Mouse (Mus musculus): ENCODE results near the gene Bend3.
"Not testable (repeated sequence)": the region's sequence is repeated elsewhere in the genome, so short reads cannot be mapped to it uniquely, and the experiment has no call there.

The Bend3 gene

DNA sequence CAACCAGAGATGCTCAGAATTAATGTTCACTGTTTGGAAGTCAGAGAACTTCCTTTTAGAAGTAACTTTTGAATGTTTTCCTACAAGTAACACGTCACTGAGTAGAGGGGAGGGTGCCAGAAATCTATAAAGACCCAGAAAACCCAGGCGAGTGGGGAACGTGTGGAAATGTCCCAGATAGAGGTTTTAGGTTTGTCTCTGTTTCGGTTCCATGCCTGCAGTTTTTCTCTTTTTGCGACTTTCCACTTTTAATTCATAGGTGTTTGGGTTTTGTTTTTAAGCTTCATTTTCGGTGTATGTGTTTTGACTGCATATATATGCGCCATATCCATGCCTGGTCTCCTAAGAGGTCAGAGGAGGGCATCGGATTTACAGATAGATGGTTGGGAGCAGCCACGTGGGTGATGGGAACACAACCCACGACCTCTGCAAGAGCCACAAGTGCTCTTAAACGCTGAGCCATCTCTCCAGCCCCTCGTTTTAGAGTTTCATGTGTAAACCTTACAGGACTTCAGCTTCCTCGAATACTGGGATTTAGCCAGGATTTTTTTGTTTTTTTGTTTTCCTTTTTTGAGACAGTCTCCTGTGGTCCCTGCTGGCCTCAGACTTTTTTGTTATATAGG lies 1.7 kb downstream of the Bend3 start:
- DNase-seq (ENCODE audit: low spot score in 2 of 2) = no peak

DNA sequence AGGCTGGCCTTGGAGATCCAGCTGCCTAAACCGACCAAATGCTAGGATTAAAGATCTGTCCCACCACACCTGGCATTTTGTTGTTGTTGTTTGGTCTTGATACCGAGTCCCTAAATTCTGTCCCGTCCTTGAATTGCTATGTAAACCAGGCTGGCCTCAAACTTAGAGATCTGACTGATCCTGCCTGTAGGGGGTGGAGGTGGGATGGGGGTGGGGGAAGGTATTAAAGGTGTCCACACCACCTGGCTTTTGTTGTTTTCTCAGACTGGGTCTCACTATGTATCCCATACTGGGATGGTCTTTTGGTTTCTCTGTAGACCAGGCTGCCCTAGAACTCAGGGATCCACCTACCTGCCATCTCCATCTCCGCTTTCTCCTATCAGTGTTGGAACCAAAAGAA lies 2.5 kb downstream of the Bend3 start:
- no peak for DNase-seq (ENCODE audit: low spot score in 2 of 2)

DNA sequence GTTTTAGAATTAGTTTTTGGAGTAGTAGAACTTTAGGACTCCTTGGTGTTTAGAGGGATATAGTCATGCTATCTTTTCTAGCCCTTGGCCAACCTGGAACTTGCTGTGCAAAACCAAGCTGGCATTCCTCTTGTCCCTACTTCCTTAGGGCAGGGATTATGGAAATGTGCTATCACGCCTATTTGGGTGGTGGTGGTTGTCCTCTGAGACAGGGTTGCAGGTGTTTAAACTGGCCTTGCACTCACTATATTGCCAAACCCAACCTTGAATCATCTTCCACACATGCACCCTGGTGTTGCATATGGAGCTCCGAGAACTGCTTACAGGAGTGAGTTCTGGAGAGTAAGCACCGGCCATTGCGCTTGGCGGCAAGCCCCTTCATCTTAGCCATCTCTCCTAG lies 3.4 kb downstream of the Bend3 start:
- no peak for DNase-seq (ENCODE audit: low spot score in 2 of 2)

DNA sequence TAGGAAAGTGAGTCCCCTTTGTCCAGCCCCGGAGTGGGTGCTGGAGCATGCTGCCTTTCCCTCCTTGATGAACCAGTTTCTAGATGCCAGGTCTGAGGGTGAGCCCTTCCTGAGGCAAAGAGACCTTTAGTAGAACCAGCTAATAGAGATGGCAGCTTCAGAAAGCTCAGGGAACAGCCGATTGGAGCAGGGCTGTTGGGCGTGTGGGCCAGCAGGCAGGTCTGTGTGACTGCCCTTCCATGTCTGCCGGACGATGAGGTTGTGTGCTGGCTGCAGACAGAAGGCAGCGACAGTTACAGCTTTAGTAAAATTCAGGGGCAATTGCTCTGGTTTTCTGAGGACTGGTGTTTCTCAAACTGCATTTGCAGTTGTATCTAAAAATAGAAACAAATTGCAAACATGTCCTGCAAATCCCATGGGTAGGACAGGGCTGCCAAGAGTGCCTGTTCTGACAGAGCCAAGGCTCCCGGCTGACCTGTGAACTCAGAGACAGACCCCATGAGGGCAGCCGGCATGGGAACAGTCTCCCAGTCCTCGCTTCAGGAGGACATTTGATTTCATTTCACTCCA lies 4.9 kb downstream of the Bend3 start:
- DNase-seq (ENCODE audit: low spot score in 2 of 2) = no peak

DNA sequence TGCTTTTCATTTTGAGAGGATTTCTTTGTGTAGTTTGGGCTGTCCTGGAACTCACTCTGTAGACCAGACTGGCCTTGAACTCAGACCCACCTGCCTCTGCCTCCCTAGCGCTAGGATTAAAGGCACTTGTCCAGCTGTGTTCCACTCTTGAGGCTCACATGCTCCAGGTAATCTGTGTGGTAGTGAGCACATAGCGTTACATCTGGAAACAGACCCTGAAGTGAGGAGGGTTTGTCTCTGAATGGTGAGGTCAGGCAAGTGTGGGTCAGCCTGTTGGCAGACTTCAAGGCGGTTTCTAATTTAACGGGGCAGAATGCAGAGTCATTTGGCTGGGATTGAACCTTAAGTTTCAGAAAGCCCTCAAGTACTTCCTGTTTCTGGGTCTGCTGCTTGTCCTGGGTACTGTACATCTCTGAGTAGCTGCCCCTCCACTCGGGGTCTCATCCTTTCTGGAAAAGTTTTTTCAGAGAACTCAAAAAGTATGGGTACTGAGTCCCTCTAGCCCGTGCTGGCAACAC lies 7.2 kb downstream of the Bend3 start:
- no peak for DNase-seq (ENCODE audit: low spot score in 2 of 2)

DNA sequence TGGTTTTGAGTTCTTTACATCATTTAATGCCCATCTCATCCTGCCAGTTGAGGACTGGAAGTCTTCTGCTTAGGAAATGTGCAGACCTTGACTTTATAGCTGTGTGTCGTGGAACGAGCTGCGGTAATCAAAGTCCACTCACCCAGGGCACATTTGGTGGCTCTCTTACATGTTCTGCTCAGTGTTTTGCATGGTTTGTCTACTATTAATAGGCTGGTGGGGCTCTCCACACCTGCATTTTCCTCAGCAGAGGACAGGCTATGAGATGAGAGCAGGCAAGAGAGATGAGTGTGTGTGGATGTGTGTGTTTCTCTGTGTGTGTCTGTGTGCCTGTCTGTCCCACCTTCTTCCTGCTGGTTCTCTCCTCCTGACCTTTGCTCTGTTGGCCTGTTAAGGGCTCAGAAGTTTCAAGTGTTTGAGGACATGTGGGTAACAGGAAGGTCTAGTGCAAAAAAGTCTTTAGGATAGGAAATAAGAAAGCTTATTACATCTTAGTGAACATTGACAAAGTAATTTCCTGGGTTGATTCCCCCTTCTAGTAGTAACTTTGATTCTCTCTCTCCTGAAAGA lies 8.9 kb downstream of the Bend3 start:
- DNase-seq (ENCODE audit: low spot score in 2 of 2) = no peak

DNA sequence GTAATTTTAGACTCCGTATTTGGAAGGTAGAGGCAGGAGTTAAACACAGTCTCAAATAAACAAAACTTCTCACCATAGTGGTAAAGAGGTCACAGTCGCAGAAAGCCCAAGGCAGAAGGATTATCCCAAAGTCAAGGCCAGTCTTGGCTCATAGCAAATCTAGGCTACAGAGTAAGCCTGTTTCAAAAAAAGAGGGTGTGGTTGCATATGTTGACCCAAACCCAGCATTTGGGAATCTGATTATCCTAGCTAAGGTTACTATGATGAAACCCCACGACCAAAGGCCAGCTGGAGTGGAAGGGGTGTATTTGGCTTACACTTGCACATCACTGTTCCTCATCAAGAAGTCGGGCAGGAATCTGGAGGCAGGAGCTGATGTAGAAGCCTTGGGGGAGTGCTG lies 9.6 kb downstream of the Bend3 start:
- no peak for DNase-seq (ENCODE audit: low spot score in 2 of 2)

DNA sequence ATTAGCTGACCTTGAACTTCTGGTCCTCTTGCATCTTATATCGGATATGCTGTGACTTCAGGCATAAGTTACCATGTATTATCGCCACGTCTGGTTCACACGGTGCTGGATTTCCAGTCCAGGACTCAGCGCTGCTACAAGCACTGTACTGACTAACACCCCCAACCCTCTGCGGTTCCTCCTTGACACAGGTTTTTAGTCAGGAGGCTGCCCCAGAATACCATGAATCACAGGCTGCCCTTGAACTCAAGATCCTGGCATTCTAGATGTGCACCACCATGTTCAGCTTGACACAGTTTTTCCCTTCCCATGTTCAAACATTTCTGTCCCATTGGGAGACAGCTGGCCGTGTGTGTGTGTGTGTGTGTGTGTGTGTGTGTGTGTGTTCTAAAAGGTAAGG lies 10.5 kb downstream of the Bend3 start:
- no peak for DNase-seq (ENCODE audit: low spot score in 2 of 2)

DNA sequence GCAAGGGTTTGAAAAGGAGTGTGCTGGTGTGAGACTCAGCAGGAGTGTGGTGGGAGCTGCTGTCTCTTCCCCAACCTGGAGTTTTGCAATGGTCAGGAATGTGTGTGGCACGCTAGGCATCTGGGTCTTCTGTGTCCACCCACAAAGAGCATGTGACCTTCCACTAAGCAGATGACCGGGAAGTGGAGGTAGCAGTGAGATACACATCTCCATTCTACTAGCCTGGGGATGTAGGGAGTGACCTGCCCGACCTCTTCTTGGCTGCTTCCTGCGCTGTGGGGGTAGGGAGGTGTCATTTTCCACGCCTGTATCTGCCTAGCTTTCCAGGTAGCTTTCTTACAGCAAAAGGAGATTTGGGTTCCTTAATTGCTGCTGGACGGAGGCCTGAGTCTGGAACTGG lies 10.9 kb downstream of the Bend3 start:
- no peak for DNase-seq (ENCODE audit: low spot score in 2 of 2)

DNA sequence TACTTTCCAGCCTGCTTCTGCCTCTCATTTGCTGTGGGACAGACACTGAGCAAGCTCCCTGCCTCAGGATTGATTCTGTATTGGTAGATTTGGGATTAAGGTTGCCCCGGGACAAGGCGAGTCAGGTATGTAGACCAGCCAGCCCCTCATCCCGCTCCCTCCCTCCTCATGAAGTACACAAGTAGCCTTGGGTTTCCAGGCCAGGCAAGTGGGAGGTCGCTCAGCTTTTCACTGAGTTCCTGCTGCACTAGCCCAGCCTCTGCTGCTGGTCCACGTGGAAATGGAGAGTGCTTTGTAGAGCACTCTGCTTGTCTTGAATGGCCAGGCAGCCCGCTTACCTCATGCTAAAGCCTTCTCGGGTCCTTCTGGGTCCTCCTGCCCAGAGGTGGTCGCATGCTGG lies 11.4 kb downstream of the Bend3 start:
- no peak for DNase-seq (ENCODE audit: low spot score in 2 of 2)

DNA sequence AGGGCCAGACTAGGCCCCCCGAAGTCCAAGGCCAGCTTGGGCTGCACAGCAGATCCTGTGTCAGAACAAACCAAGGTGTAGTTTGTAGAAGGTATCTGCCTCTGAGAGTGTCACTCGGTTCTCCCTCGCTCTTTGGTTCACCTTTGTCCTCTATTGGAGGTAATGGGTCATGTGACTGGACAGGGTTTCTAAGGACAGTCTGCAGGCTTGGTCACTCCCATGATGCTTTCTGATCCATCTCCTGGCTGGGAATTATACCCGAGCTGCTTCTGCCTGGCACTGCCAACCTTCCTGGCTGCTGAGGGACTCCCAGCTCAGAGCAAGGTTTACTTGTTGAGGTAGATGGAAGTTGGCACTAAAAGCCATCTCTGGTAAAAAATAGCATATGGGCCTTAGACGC lies 12.2 kb downstream of the Bend3 start:
- no peak for DNase-seq (ENCODE audit: low spot score in 2 of 2)

DNA sequence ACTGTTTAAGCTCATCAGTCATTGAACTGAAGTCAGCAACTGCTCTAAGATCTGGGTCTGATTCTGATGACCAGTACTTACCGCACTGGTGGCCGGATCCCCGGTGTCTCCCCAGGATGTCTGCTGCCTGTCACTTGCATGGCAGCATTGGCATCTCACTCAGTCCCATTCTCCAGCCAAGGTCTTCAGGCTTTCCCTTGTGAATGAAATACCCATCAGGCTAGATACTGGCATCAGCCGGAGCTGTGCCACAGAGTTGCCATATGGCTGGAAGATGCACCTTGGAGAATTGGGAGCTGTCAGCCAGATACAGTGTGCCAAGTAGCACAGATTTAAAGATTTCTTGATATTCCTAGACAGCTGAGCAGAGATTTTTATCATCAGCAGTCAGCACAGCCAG lies 24.0 kb downstream of the Bend3 start:
- no peak for DNase-seq (ENCODE audit: low spot score in 2 of 2)

DNA sequence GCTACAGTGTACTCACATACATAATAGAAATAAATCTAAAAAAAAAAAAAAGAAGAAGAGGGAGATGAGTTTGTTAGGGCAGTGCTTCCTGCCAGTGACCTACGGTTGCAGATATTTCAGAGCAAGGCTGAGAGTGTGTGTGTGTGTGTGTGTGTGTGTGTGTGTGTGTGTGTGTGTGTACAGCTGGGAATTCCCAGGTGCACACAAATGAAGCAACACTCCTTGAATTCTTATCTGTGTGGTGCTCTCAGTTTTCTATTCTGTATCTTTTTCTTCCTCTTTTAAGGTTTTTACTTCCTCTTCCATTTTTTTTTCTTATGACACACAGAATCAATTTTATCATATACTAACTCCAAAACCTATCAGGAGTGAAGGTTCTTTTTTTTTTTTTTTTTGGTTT lies 25.7 kb downstream of the Bend3 start:
- DNase-seq (ENCODE audit: low spot score in 2 of 2) = no peak

DNA sequence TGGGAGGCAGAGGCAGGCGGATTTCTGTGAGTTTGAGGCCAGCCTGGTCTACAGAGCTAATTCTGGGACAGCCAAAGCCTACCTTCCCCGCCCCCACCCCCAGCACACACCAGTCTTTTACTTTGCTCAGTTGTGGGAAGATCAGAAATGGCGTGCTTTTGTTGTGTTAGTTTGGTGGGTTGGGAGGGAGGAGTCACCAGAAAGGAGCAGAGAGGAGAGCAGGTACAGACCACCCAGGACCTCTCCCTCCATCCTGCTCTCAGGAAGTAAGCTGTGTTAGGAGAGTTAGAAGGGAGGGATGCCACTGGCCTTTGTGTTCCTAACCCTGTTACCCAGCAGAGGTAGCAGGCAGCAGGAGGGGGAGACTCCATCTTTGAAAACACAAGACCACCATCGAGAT lies 28.4 kb downstream of the Bend3 start:
- no peak for DNase-seq (ENCODE audit: low spot score in 2 of 2)

DNA sequence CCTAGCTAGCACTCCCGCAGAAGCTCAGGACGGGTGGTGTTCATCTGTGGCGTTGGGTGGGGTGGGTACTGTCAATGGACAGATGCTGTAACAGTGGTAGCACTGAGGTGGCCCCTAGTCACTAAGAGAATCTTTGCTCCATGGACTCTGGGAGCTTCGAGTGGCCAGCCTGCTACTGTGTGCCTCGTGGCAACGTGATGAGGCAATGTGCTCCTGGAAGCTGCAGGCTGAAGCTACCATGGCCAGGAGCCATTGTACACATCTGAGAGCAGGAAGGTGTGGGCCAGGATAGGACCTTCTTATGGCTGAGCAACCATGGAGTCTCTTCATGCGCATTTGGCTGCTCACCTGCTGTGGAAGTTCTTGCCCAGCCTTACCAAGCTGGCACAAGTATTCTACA lies 30.6 kb downstream of the Bend3 start:
- no peak for DNase-seq (ENCODE audit: low spot score in 2 of 2)

DNA sequence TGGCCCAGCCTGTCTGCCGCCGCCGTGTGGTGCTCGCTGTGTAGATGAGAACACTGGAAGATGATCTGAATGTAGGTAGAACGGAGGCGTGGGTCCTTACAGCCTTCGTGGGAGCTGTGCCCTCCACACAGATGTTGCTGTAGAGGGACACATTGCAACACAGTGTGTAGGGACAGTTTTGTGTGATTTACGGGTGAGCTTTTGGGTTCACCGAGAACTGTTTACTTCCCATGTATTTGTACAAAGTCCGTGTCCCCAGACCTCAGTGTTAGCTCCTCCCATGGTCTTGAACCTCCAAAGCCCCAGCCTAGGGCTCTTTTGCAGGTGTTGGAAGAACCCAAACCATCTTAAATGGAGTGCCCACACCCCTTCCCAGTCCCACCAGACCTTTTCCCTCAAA lies 34.3 kb downstream of the Bend3 start:
- no peak for DNase-seq (ENCODE audit: low spot score in 2 of 2)

DNA sequence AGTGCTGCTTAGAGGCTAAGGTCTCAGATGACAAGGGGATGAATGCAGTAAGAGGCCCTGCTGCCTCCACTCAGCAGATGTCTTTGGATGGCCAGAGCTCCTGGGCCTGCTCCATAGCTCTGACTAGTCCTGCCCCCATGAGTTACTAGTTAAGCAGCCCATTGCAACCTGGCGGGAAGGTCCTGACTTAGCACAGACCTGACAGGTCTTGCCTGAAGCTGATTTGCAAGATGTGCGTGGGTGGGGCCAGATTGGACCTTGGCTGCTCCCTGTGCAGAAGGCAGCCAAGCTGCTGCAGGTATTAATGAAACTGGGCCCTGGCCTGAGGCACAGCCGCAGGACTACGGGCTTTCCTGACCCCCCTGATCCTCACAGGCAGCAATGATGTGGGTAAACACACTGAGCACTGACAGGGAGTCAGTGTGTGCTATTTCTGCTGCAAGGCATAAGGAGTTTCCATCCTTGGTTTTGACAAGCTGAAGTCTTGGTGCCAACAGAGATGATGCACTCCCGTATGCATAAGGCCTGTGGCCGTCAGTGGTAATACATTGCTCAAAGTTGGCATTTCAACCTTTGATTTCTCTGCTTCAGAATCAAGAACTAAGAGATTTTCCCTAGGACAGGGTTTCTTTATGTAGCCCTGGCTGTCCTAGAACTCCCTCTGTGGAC lies 38.5 kb downstream of the Bend3 start:
- DNase-seq (ENCODE audit: low spot score in 2 of 2) = no peak

DNA sequence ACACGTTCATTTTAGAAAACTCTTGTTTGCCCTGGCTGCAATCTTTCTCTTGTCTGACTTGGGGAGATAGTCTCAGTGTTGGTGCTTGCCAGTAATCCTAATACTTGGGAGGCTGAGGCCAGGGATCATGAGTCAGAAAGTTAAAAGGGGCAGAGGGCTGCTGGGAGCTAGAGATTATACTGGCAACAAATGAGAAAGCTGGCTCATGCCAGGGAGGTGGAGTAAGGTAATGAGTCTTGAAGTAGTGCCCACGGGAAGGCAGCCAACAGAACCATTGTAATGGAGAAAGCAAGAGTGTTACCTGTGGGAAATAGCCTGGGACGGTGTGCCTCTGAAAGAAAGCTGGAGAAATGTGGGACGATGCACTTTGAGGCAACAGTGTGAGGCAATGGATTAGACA lies 39.2 kb downstream of the Bend3 start:
- DNase-seq (ENCODE audit: low spot score in 2 of 2) = no peak

DNA sequence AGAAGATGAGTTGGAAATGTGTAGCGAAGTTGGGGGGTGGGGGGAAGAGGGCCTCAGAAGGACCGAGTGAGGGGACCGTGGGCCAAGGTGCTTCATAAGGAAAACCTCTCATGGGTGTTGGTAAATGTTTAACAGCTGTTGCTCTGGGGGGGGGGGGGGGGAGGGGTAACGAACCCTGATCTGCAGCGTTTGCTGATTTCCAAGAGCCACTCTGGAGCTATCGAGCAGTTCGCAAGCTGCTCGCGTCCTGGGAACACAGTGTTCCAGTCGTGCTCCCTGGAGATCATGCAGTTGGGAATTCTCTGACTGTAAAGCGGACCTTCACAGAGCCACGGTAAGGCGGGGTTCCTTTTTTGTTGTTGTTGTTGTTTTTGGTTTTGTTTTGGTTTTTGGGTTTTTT lies 39.7 kb downstream of the Bend3 start:
- no peak for DNase-seq (ENCODE audit: low spot score in 2 of 2)

DNA sequence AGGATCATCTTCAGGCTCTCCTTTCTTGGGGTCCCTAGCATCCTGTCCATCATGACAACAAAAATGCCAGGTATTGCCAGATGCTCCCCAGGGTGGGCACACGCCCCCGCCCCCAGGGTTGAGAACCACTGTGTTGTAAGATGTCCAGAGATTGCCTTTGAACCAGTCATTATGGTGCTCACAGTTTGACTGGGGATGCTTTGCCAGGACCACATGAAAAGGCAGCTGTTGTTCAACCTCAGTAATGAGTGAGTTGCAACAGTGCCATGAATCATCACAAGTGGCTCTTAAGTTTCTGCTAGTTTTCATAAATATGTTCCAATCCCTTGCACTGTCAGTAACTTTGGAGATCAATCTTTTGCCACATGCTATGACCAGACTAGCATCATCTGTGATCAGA lies 41.3 kb downstream of the Bend3 start:
- no peak for DNase-seq (ENCODE audit: low spot score in 2 of 2)

DNA sequence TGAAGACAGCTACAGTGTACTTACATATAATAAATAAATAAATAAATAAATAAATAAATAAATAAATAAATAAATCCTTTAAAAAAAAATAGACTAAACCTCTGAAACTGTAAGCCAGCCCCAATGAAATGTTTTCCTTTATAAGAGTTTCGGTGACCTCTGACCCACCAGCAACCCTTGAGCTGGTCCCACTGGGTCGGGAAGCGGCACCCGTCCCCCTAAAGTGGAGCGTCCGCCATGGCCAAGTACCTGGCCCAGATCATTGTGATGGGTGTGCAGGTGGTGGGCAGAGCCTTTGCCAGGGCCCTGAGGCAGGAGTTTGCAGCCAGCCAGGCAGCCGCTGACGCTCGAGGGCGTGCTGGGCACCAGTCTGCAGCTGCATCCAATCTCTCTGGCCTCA lies 45.3 kb downstream of the Bend3 start, which contains the start of gene Gm9803:
TSS of gene Gm9803 (plus strand) at position 154 of the 400 bp plus-strand sequence.
- not testable (repeated sequence) for DNase-seq (ENCODE audit: low spot score in 2 of 2)

DNA sequence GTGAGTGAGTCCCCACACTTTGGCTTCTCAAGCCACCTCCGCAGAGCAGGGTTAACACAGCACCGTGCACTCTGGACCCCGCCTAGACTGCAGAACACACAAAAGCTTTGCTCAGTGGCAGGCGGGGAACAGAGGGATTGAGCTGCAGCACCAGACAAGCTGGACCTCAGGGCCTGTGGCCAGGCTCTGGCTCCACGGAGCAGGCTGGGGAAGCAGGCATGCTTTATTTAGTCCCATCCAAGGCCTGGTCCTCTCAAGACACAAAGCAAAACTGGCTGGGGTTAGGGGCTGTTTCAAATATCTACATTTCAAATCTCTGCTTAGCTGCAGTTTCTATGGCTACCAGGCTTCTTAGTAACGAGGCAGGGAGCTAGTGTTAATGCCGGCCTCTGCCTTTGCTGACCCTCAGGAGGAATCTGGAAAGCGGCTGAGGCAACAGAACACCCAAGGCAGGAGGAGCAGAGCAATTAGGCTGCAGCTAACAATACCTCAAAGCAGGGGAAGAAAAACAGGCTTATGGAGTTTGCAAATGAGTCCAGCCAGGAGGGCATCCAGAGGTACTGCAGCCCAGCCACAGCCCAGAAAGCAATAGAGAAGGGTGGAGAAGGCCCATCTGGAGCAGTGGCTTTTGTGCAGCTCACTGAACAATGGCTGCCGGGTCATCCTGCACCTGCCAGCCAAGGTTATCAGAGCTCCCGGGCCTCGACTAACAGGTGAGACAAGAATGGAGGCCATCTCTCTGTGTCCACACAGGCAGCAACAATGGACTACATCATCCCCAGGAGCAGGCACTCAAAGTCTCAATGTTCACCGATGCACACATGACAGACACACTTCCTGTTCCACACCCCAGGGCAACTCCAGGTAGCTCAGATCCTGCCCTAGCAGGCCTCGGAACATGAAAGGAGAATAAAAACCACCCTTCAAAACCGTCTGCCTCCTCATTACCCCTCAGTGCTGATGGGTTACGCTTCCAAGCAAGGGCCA lies 48.9 kb downstream of the Bend3 start:
- no peak for DNase-seq (ENCODE audit: low spot score in 2 of 2)

Data from right cerebral cortex, postnatal 36 days (tissue).